Mouse (Mus musculus): Measurements from ENCODE around the gene Sprr3. TPM values are rescaled to one million over a fixed set of nuclear protein-coding genes. Genes with fewer than 3 reads are reported as not detected.
"Not testable (repeated sequence)": the region's sequence is repeated elsewhere in the genome, so short reads cannot be mapped to it uniquely, and the experiment has no call there.

The Sprr3 gene
- total RNA-seq (2021): not detected
- long read RNA-seq, experiment 1: 0 reads
- long read RNA-seq, experiment 2: 0 reads

- DNase-seq: no peak
- intact Hi-C loops (cut with DNase I; ENCODE audit: low total_unique reads): no loop called here
Measured at GRCm38 (mm10) chr3:92458620-92459019, at the start of gene Sprr3. Gene Sprr3 (minus strand): TSS chr3:92458720.

- intact Hi-C loops (cut with DNase I; ENCODE audit: low total_unique reads): no loop called here
- DNase-seq: no peak
Measured at GRCm38 (mm10) chr3:92508185-92508584, 49.7 kb upstream of the Sprr3 start.

- intact Hi-C loops (cut with DNase I; ENCODE audit: low total_unique reads): no loop called here
- DNase-seq: no peak
Measured at GRCm38 (mm10) chr3:92503528-92503927, 45.0 kb upstream of the Sprr3 start.

- intact Hi-C loops (cut with DNase I; ENCODE audit: low total_unique reads): no loop called here
Measured at GRCm38 (mm10) chr3:92500393-92500792, 41.9 kb upstream of the Sprr3 start, which contains the start of gene Sprr4. Gene Sprr4 (minus strand): TSS chr3:92500493.

GRCm38 (mm10) chr3:92490262-92490661, 31.7 kb upstream of the Sprr3 start:
- DNase-seq; intact Hi-C loops (cut with DNase I; ENCODE audit: low total_unique reads): not testable (repeated sequence)

More at GRCm38 (mm10) chr3:92500393-92500792, 41.9 kb upstream of the Sprr3 start, which contains the start of gene Sprr4:
- DNase-seq: no peak

- intact Hi-C loops (cut with DNase I; ENCODE audit: low total_unique reads): no loop called here
- DNase-seq: no peak
Measured at GRCm38 (mm10) chr3:92486307-92486706, 27.8 kb upstream of the Sprr3 start.

GRCm38 (mm10) chr3:92485863-92486262, 27.3 kb upstream of the Sprr3 start, which contains the start of gene Sprr1a:
Gene Sprr1a (minus strand): TSS chr3:92485895.
- no peak for DNase-seq
- intact Hi-C loops (cut with DNase I; ENCODE audit: low total_unique reads): no loop called here

GRCm38 (mm10) chr3:92481249-92481648, 22.7 kb upstream of the Sprr3 start:
- intact Hi-C loops (cut with DNase I; ENCODE audit: low total_unique reads); DNase-seq: not testable (repeated sequence)

- DNase-seq: no peak
- intact Hi-C loops (cut with DNase I; ENCODE audit: low total_unique reads): no loop called here
Measured at GRCm38 (mm10) chr3:92470111-92470510, 11.6 kb upstream of the Sprr3 start.

- intact Hi-C loops (cut with DNase I; ENCODE audit: low total_unique reads): no loop called here
- DNase-seq: no peak
Measured at GRCm38 (mm10) chr3:92467424-92467823, 8.9 kb upstream of the Sprr3 start.

GRCm38 (mm10) chr3:92466576-92466975, 8.1 kb upstream of the Sprr3 start:
- no peak for DNase-seq
- intact Hi-C loops (cut with DNase I; ENCODE audit: low total_unique reads): no loop called here

- DNase-seq: no peak
- intact Hi-C loops (cut with DNase I; ENCODE audit: low total_unique reads): no loop called here
Measured at GRCm38 (mm10) chr3:92455151-92455550, 3.4 kb downstream of the Sprr3 start.

- intact Hi-C loops (cut with DNase I; ENCODE audit: low total_unique reads): no loop called here
- DNase-seq: no peak
Measured at GRCm38 (mm10) chr3:92440177-92440576, 18.3 kb downstream of the Sprr3 start.

GRCm38 (mm10) chr3:92438689-92439088, 19.8 kb downstream of the Sprr3 start, which contains the start of gene Sprr1b:
Gene Sprr1b (minus strand): TSS chr3:92438789.
- no peak for DNase-seq
- intact Hi-C loops (cut with DNase I; ENCODE audit: low total_unique reads): no loop called here

GRCm38 (mm10) chr3:92432282-92432681, 26.2 kb downstream of the Sprr3 start, which contains the start of gene Sprr2k:
Gene Sprr2k (plus strand): TSS chr3:92432582.
- DNase-seq: no peak
- intact Hi-C loops (cut with DNase I; ENCODE audit: low total_unique reads): no loop called here

- no peak for DNase-seq
- intact Hi-C loops (cut with DNase I; ENCODE audit: low total_unique reads): no loop called here
Measured at GRCm38 (mm10) chr3:92429323-92429722, 29.2 kb downstream of the Sprr3 start, which contains the start of gene Gm9774. Gene Gm9774 (minus strand): TSS chr3:92429423.

- DNase-seq: no peak
- intact Hi-C loops (cut with DNase I; ENCODE audit: low total_unique reads): no loop called here
Measured at GRCm38 (mm10) chr3:92417782-92418181, 40.7 kb downstream of the Sprr3 start, which contains the start of gene Sprr2j-ps. Gene Sprr2j-ps (plus strand): TSS chr3:92418082.

- DNase-seq: no peak
- intact Hi-C loops (cut with DNase I; ENCODE audit: low total_unique reads): no loop called here
Measured at GRCm38 (mm10) chr3:92407691-92408090, 50.8 kb downstream of the Sprr3 start, which contains the start of gene Sprr2i. Gene Sprr2i (plus strand): TSS chr3:92407991.

Measured in gastrocnemius, postnatal 14 days (tissue).